Mouse (Mus musculus): Measurements from ENCODE around the gene Wdr81.

Wdr81 gene

GRCm38 (mm10) chr11:75465051-75465450 lies 10.5 kb upstream of the Wdr81 start:
- POLR2A ChIA-PET, result interaction anchor here in 3 of 4 experiments (0.8 to 9.9 kb wide), 8 partner anchors 13 to 45 kb away, joined by 3 to 130 read pairs (median 13); partner anchors contain the start of genes Prpf8 (in 3 of the 3), Wdr81 (in 2 of the 3) and Rilp (in 1 of the 3)
- CTCF ChIA-PET, result interaction anchor here in 1 of 4 experiments (0.6 to 0.9 kb wide), 2 partner anchors 45 to 316 kb away, joined by 3 read pairs; partner anchors contain the start of gene Rilp

- POLR2A ChIA-PET, result interaction anchor here in 3 of 4 experiments (0.6 to 9.9 kb wide), 11 partner anchors 13 to 223 kb away, joined by 3 to 130 read pairs (median 3); partner anchors contain the start of genes Prpf8 (in 2 of the 3), Wdr81 (in 2 of the 3) and Rilp (in 1 of the 3)
Observed at GRCm38 (mm10) chr11:75464417-75464816, 9.9 kb upstream of the Wdr81 start.

GRCm38 (mm10) chr11:75463624-75464023 lies 9.1 kb upstream of the Wdr81 start:
- ChIA-PET CTCF (interaction anchor here in 3 of 4 experiments (0.7 to 3.0 kb wide), 3 partner anchors 47 to 61 kb away, joined by 4 to 21 read pairs (median 5); partner anchors contain the start of gene Rilp (in 1 of the 3)), POLR2A (interaction anchor here in 3 of 4 experiments (0.5 to 9.9 kb wide), 21 partner anchors 8 to 270 kb away, joined by 3 to 130 read pairs (median 4); partner anchors contain the start of genes Rilp (in 3 of the 3), Wdr81 (in 3 of the 3), Prpf8 (in 2 of the 3) and Rtn4rl1 (in 1 of the 3))

More at GRCm38 (mm10) chr11:75464417-75464816, 9.9 kb upstream of the Wdr81 start:
- CTCF ChIA-PET, result interaction anchor here in 1 of 4 experiments (0.6 to 0.9 kb wide), 2 partner anchors 46 to 316 kb away, joined by 3 read pairs; partner anchors contain the start of gene Rilp

GRCm38 (mm10) chr11:75462865-75463336 lies 8.4 kb upstream of the Wdr81 start:
- ChIA-PET CTCF (interaction anchor here in 3 of 4 experiments (0.7 to 3.0 kb wide), 3 partner anchors 48 to 60 kb away, joined by 4 to 21 read pairs (median 5); partner anchors contain the start of gene Rilp (in 1 of the 3)), POLR2A (interaction anchor here in 3 of 4 experiments (0.5 to 9.9 kb wide), 24 partner anchors 9 to 454 kb away, joined by 3 to 130 read pairs (median 4); partner anchors contain the start of genes Rilp (in 3 of the 3), Wdr81 (in 3 of the 3), Prpf8 (in 2 of the 3) and Dph1 (in 1 of the 3))

- POLR2A ChIA-PET, result interaction anchor here in 3 of 4 experiments (0.5 to 9.9 kb wide), 43 partner anchors 8 to 630 kb away, joined by 3 to 130 read pairs (median 8); partner anchors contain the start of genes Prpf8 (in 3 of the 3), Rilp (in 3 of the 3), Wdr81 (in 3 of the 3) and Dph1 (in 2 of the 3)
- CTCF ChIA-PET, result interaction anchor here in 2 of 4 experiments (1.2 to 3.0 kb wide), 3 partner anchors 24 to 48 kb away, joined by 4 to 21 read pairs (median 4); partner anchors contain the start of genes Prpf8 (in 1 of the 2) and Rilp (in 1 of the 2)
Observed at GRCm38 (mm10) chr11:75462253-75462783, 7.8 kb upstream of the Wdr81 start.

- POLR2A ChIA-PET, result interaction anchor here (0.5 to 9.9 kb wide), 171 partner anchors 7 to 825 kb away, joined by 3 to 130 read pairs (median 6); partner anchors contain the start of genes Prpf8 (in 4 of the 4), Rilp (in 4 of the 4), Inpp5k (in 3 of the 4) and Slc43a2 (in 3 of the 4)
- CTCF ChIA-PET, result interaction anchor here in 3 of 4 experiments (0.5 to 3.0 kb wide), 17 partner anchors 23 to 945 kb away, joined by 3 to 21 read pairs (median 3); partner anchors contain the start of genes Rilp (in 2 of the 3), Hic1 (in 1 of the 3), Prpf8 (in 1 of the 3) and Scarf1 (in 1 of the 3)
Observed at GRCm38 (mm10) chr11:75461743-75462252, 7.3 kb upstream of the Wdr81 start.

GRCm38 (mm10) chr11:75460844-75461742 lies 6.6 kb upstream of the Wdr81 start, which contains the start of gene Tlcd2:
Tlcd2 (plus strand) TSS chr11:75461715.
- ChIA-PET CTCF (interaction anchor here (0.5 to 3.0 kb wide), 24 partner anchors 23 to 945 kb away, joined by 3 to 21 read pairs (median 3); partner anchors contain the start of genes Rilp (in 2 of the 4), Hic1 (in 1 of the 4), Prpf8 (in 1 of the 4) and Scarf1 (in 1 of the 4)), POLR2A (interaction anchor here (0.5 to 9.9 kb wide), 212 partner anchors 8 to 826 kb away, joined by 3 to 130 read pairs (median 5); partner anchors contain the start of genes Prpf8 (in 4 of the 4), Rilp (in 4 of the 4), Inpp5k (in 3 of the 4) and Slc43a2 (in 3 of the 4))

GRCm38 (mm10) chr11:75460103-75460843 lies 5.8 kb upstream of the Wdr81 start:
- POLR2A ChIA-PET, result interaction anchor here (0.6 to 9.9 kb wide), 112 partner anchors 8 to 631 kb away, joined by 3 to 130 read pairs (median 6); partner anchors contain the start of genes Prpf8 (in 4 of the 4), Rilp (in 4 of the 4), Slc43a2 (in 3 of the 4) and Ywhae (in 3 of the 4)

GRCm38 (mm10) chr11:75459751-75460102 lies 5.2 kb upstream of the Wdr81 start:
- ChIA-PET POLR2A (interaction anchor here (0.6 to 9.9 kb wide), 55 partner anchors 8 to 628 kb away, joined by 3 to 130 read pairs (median 9); partner anchors contain the start of genes Prpf8 (in 4 of the 4), Rilp (in 3 of the 4), Inpp5k (in 2 of the 4) and Rpa1 (in 2 of the 4)), CTCF (interaction anchor here in 3 of 4 experiments (0.5 to 1.1 kb wide), 4 partner anchors 51 to 580 kb away, joined by 3 to 6 read pairs (median 3); partner anchors contain the start of gene Rilp (in 1 of the 3))

More at GRCm38 (mm10) chr11:75460103-75460843, 5.8 kb upstream of the Wdr81 start:
- CTCF ChIA-PET, result interaction anchor here in 3 of 4 experiments (0.5 to 1.7 kb wide), 11 partner anchors 34 to 946 kb away, joined by 3 to 8 read pairs (median 3); partner anchors contain the start of genes Rilp (in 2 of the 3) and Timm22 (in 1 of the 3)

GRCm38 (mm10) chr11:75459141-75459711 lies 4.7 kb upstream of the Wdr81 start:
- ChIA-PET CTCF (interaction anchor here in 2 of 4 experiments (0.5 to 1.1 kb wide), 3 partner anchors 51 to 581 kb away, joined by 3 to 6 read pairs (median 3); partner anchors contain the start of gene Rilp (in 1 of the 2)), POLR2A (interaction anchor here in 3 of 4 experiments (0.6 to 9.9 kb wide), 19 partner anchors 7 to 115 kb away, joined by 3 to 130 read pairs (median 20); partner anchors contain the start of genes Prpf8 (in 2 of the 3), Rpa1 (in 2 of the 3), Smyd4 (in 2 of the 3) and Wdr81 (in 2 of the 3))

GRCm38 (mm10) chr11:75458628-75459041 lies 4.1 kb upstream of the Wdr81 start:
- ChIA-PET CTCF (no interaction called here), POLR2A (interaction anchor here in 3 of 4 experiments (0.6 to 9.9 kb wide), 8 partner anchors 9 to 114 kb away, joined by 3 to 130 read pairs (median 24); partner anchors contain the start of genes Rilp (in 1 of the 3), Slc43a2 (in 1 of the 3) and Wdr81 (in 1 of the 3))

- ChIA-PET POLR2A (interaction anchor here in 3 of 4 experiments (1.3 to 9.9 kb wide), 5 partner anchors 9 to 73 kb away, joined by 3 to 130 read pairs (median 40); partner anchors contain the start of genes Rilp (in 1 of the 3), Slc43a2 (in 1 of the 3) and Wdr81 (in 1 of the 3)), CTCF (interaction anchor here in 1 of 4 experiments (0.6 kb wide), 1 partner anchor 36 kb away, joined by 3 read pairs; no protein-coding TSS in a partner anchor)
Observed at GRCm38 (mm10) chr11:75458169-75458568, 3.7 kb upstream of the Wdr81 start.

GRCm38 (mm10) chr11:75456440-75456871 lies 1.9 kb upstream of the Wdr81 start:
- ChIA-PET POLR2A (interaction anchor here in 3 of 4 experiments (0.6 to 1.6 kb wide), 9 partner anchors 12 to 1167 kb away, joined by 3 to 7 read pairs (median 3); partner anchors contain the start of genes Prpf8 (in 1 of the 3), Serpinf2 (in 1 of the 3) and Slc43a2 (in 1 of the 3)), CTCF (interaction anchor here in 2 of 4 experiments (0.6 to 1.1 kb wide), 2 partner anchors 11 to 50 kb away, joined by 3 to 7 read pairs; no protein-coding TSS in a partner anchor)

- ChIA-PET POLR2A (interaction anchor here in 2 of 4 experiments (0.6 to 1.6 kb wide), 5 partner anchors 12 to 510 kb away, joined by 3 to 7 read pairs (median 3); partner anchors contain the start of genes Prpf8 (in 1 of the 2) and Serpinf2 (in 1 of the 2)), CTCF (interaction anchor here in 2 of 4 experiments (0.6 to 1.1 kb wide), 2 partner anchors 11 to 49 kb away, joined by 3 to 7 read pairs; no protein-coding TSS in a partner anchor)
Observed at GRCm38 (mm10) chr11:75455971-75456370, 1.5 kb upstream of the Wdr81 start.

Data from embryonic stem cell, embryonic (primary cell).